Mouse (Mus musculus) stomach, postnatal 0 days (tissue): ENCODE results near the gene Rpl12.

Source experiments
- CTCF ChIP-seq: IDR thresholded peaks from 2 replicates; pipeline ENCODE4 v1.5.1; 2016; ENCODE audit warnings: antibody characterized with exemption, low read depth, mild to moderate bottlenecking, moderate library complexity
- EP300 ChIP-seq: optimal IDR thresholded peaks from 2 replicates; pipeline ENCODE3; 2016; ENCODE audit warnings: antibody characterized with exemption

DNA sequence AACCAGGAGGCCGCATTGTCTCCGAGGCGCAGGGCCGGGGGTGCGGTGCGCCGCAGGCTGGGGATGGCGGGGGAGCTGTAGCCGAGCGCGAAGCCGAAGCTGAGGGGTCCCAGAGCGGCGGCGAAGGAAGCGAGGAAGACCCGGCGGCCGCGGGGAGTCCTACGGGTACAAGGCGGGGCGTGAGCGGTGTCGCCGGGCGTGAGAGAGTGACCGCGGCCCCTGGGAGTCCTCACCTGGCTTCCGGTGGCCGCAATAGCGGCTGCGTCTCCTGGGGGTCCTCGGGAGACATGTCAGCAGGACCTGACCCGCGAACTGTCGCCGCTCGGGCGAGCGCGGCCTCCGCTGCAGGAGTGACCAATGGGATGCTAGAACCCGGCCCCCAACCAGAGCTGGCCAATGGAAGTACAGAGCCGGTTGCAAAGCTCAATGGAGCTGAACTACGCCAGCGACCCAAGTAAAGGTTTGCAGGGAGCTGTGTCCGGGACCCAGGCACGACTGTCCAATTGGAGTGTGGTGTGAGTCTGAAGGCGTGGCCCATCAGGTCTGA, 20.4 kb downstream of the Rpl12 start, which contains the start of gene Slc2a8:
- TF ChIP-seq EP300 (no peak), CTCF (no peak)
